Mouse (Mus musculus) heart, embryonic 11.5 days (tissue): ENCODE measurements around the gene Dock9. TPM values are rescaled to one million over a fixed set of nuclear protein-coding genes. Genes with fewer than 3 reads are reported as not detected.
"Not testable (repeated sequence)": the region's sequence is repeated elsewhere in the genome, so short reads cannot be mapped to it uniquely, and the experiment has no call there.

Source experiments
- ATAC-seq: fragments of 200-750 bp; cut with Nextera tagmentation; replicated peaks from 2 replicates; pipeline ENCODE4 v1.8.0; 2017; ENCODE audit warnings: moderate library complexity; ENCODE audit not compliant: insufficient number of reproducible peaks, low FRiP score, low TSS enrichment
- H3K27ac ChIP-seq: fragments of 300-500 bp; sonication (generic); 2 replicates; pipeline ENCODE4 v1.5.1; 2014; ENCODE audit warnings: mild to moderate bottlenecking, low read depth, low read length
- H3K27me3 ChIP-seq: fragments of 300-500 bp; sonication (generic); 2 replicates; pipeline ENCODE4 v1.6.1; 2014; ENCODE audit warnings: mild to moderate bottlenecking, low read length, mixed read lengths; ENCODE audit not compliant: control insufficient read depth, insufficient read depth
- H3K36me3 ChIP-seq: fragments of 300-500 bp; sonication (generic); 2 replicates; pipeline ENCODE4 v1.6.1; 2014; ENCODE audit warnings: mild to moderate bottlenecking, low read length, moderate library complexity, mixed read lengths; ENCODE audit not compliant: control insufficient read depth, insufficient read depth
- H3K4me1 ChIP-seq: fragments of 300-500 bp; sonication (generic); 2 replicates; pipeline ENCODE4 v1.6.1; 2014; ENCODE audit warnings: low read length; ENCODE audit not compliant: control insufficient read depth, insufficient read depth
- H3K4me2 ChIP-seq: fragments of 300-500 bp; sonication (generic); 2 replicates; pipeline ENCODE4 v1.6.1; 2014; ENCODE audit warnings: mild to moderate bottlenecking, moderate library complexity
- H3K4me3 ChIP-seq: fragments of 300-500 bp; sonication (generic); 2 replicates; pipeline ENCODE4 v1.5.1; 2014; ENCODE audit warnings: low read depth, low read length
- H3K9ac ChIP-seq: fragments of 300-500 bp; sonication (generic); 2 replicates; pipeline ENCODE4 v1.6.1; 2014; ENCODE audit warnings: mild to moderate bottlenecking, low read depth, low read length, moderate library complexity
- H3K9me3 ChIP-seq: fragments of 300-500 bp; sonication (generic); replicated peaks from 2 replicates; pipeline ENCODE4 v1.6.1; 2016; ENCODE audit warnings: low read length; ENCODE audit not compliant: control insufficient read depth
- WGBS: fragments of 180-500 bp; shearing (Covaris S2); extraction: QIAGEN DNeasy Blood & Tissue Kit; methylation state at CpG from one replicate; pipeline ENCODE4 v1.1.7; 2014; ENCODE audit not compliant: insufficient replicate concordance; 5-methylcytosine and 5-hydroxymethylcytosine counted together
- polyA plus RNA-seq: library from polyadenylated mRNA; unstranded; fragments of >200 nt; fragmentation: Nextera tagmentation; extraction: Ambion mirVana; gene quantifications from 2 replicates; pipeline ENCODE4 v1.2.1, GENCODE M21; 2014

Dock9 gene
- polyA plus RNA-seq, 1 experiment from 2014 or later: 6.7 TPM

DNA sequence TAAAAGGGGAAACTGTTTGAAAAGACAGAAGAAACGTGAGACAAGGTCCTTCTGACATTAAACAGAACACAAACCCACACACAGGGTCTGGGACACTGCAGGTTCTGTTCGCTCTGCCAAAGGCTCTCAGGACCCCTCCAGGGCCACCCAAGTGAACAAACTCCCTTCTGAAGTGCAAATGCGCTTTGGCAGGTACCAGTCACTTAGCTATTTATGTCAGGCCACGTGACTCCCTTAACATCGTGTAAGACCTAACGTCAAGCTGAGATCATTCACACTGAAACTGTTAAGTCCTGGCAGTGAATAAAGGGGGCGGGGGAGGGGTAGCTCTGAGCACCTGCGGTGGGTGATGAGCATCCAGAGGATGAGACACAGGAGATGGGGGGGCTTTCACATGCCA, 74.9 kb downstream of the Dock9 start:
- Histone ChIP-seq H3K4me3 (no peak overlapping the region), H3K36me3 (no peaks in the 10 kb centered on the region), H3K9me3 (no peaks in the 10 kb centered on the region), H3K4me1 (peaks cover 10% of the 10 kb centered on the region), H3K27me3 (no peaks in the 10 kb centered on the region), H3K9ac (0 out of 2 replicates have a peak overlapping the region, but pooled peaks have one; percentile 29), H3K4me2 (peak overlapping the region; percentile 22; the same call in 1 of the 2 replicates), H3K27ac (no peak overlapping the region)
- WGBS: 12% methylated on average over 8 of the region's 8 CpGs
- ATAC-seq: no peak

DNA sequence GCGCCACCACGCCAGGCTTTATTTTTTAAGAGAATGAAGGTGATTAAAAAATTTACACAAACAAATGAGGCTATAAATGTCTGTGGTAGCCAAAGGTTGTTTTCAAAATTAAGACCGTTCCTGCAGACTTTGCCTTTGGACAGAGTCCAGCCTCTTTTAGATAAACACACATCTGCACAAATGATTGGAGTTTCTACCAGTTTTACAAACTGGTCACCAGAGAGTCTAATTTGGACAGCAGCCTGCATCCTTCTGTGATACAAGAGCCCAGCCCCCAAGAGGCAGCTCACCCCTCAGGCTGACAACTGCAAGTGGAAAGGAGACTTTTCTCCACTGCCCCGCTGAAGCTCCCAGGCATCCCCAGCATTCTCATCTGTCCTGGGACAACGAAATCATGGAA, 76.2 kb downstream of the Dock9 start:
- Histone ChIP-seq H3K27me3 (no peaks in the 10 kb centered on the region), H3K27ac (no peak overlapping the region), H3K4me2 (no peak overlapping the region), H3K36me3 (no peaks in the 10 kb centered on the region), H3K4me3 (no peak overlapping the region), H3K4me1 (peaks cover 10% of the 10 kb centered on the region), H3K9me3 (no peaks in the 10 kb centered on the region), H3K9ac (no peak overlapping the region)
- WGBS: 83% methylated on average over 5 of the region's 5 CpGs
- ATAC-seq: no peak

DNA sequence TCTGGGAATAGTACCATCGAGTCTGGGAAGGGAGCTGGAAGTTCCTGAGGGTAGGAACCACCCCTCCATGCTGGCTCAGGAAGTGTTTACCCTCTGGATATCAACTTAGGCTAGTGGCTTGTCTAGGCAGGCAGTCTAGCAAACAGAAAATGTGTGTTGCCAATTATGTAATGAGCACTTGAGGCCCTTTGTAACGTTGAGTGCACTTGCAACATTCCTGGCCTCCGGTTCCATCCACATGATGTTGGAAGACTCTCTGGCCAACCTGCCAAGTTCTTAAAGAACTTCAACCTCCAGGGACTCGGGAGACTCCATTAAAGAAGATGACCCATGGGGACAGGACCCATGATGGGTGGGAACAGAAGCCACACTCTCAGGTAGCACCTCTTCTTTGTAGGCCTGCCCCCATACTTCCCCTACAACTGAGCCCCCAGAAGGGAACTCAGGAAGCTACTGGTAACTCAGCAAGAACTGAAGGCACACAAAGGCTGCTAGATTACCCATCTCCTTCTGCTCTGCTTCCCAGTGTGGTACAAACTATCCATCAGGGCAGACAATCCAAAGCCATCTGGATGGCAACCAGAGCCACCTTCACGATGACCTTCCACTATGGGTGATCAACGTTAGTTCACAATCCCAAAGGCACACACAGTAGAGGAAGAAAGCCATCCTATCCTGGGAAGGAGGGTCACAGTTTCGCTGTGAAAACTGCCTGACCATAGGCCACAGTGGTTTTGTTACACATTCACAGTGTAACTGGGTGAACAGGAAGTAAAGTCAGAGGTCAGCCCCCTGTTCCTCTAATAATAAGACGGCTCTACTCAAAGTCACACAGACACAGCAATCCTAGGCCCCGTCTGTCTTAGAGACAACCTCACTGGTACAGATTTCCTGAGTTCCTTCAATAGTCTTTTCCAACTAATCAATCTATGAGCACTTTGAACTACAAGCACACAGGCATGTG, 77.7 kb downstream of the Dock9 start:
- Histone ChIP-seq H3K4me3 (no peak overlapping the region), H3K4me1 (peaks cover 10% of the 10 kb centered on the region), H3K27me3 (no peaks in the 10 kb centered on the region), H3K4me2 (no peak overlapping the region), H3K9me3 (no peaks in the 10 kb centered on the region), H3K9ac (no peak overlapping the region), H3K27ac (no peak overlapping the region), H3K36me3 (no peaks in the 10 kb centered on the region)
- 71% methylated on average over 9 of the region's 9 CpGs for WGBS
- ATAC-seq: no peak

DNA sequence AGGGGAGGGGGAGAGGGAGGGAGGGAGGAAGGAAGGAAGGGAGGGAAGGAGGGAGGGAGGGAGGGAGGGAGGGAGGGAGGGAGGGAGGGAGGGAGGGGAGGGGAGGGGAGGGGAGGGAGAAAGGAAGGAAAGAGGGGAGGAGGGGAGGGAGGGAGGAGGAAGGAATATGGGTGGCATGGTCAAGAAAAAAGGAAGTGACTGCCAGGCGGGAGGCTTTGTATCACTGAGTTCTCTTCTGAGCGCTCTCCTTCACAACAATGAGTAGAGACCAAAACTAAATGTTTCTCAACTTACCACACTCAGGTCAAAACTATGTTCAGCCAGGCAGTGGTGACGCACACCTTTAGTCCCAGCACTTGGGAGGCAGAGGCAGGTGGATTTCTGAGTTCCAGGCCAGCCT, 82.8 kb downstream of the Dock9 start:
- 86% methylated on average over 3 of the region's 3 CpGs for WGBS
- peaks cover 25% of the 10 kb centered on the region for H3K4me1 ChIP-seq
- not testable (repeated sequence) for ATAC-seq, H3K27me3 ChIP-seq, H3K9ac ChIP-seq, H3K36me3 ChIP-seq, H3K9me3 ChIP-seq, H3K27ac ChIP-seq, H3K4me3 ChIP-seq, H3K4me2 ChIP-seq

DNA sequence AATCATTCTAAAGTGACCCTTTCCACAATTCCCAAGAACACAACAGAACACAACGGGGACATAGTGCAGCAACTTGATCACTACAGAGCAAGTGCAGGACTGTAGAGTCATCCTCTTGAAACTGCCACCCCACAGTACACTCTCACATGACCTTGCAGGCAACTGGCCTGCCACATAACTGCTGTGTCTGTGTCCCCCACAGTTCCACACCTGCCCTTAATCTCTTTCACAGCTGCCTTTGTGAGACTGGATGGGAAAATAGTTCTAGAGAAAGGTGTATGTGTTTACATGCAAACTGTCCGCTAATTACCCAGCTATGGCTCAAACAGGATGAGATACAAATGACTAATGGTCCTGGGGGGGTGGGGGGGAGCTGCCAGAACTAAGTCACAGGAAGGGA, 83.4 kb downstream of the Dock9 start:
- H3K27me3 ChIP-seq: no peaks in the 10 kb centered on the region
- no peak overlapping the region for H3K9ac ChIP-seq
- peaks cover 25% of the 10 kb centered on the region for H3K4me1 ChIP-seq
- WGBS: 45% methylated on average over 2 of the region's 2 CpGs
- H3K36me3 ChIP-seq: no peaks in the 10 kb centered on the region
- H3K27ac ChIP-seq: no peak overlapping the region
- ATAC-seq: no peak
- H3K4me3 ChIP-seq: no peak overlapping the region
- no peaks in the 10 kb centered on the region for H3K9me3 ChIP-seq
- no peak overlapping the region for H3K4me2 ChIP-seq

DNA sequence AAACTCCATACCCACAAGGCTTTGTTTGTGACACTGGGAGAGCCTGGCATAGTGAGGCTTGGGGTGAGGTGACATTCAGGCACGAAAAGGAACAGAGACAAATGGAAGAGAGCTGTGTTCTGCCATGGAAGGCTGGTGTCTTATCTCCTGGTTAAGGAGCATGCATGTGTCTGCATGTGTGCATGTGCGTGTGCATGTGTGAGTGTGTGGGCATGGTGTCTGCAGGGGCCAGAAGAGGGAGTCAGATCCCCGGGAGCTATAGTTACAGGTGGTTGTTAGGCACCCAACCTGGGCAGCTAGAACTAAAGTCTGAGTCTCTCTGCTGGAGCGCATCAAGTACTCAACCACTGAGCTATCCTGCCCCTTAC, 83.8 kb downstream of the Dock9 start:
- H3K27ac ChIP-seq: peak overlapping the region; percentile 36
- H3K4me2 ChIP-seq: peak overlapping the region; percentile 9; the same call in 1 of the 2 replicates
- WGBS: 41% methylated on average over 4 of the region's 4 CpGs
- H3K4me1 ChIP-seq: peaks cover 25% of the 10 kb centered on the region
- H3K4me3 ChIP-seq: no peak overlapping the region
- H3K27me3 ChIP-seq: no peaks in the 10 kb centered on the region
- no peak for ATAC-seq
- H3K36me3 ChIP-seq: no peaks in the 10 kb centered on the region
- H3K9ac ChIP-seq: no peak overlapping the region
- no peaks in the 10 kb centered on the region for H3K9me3 ChIP-seq

DNA sequence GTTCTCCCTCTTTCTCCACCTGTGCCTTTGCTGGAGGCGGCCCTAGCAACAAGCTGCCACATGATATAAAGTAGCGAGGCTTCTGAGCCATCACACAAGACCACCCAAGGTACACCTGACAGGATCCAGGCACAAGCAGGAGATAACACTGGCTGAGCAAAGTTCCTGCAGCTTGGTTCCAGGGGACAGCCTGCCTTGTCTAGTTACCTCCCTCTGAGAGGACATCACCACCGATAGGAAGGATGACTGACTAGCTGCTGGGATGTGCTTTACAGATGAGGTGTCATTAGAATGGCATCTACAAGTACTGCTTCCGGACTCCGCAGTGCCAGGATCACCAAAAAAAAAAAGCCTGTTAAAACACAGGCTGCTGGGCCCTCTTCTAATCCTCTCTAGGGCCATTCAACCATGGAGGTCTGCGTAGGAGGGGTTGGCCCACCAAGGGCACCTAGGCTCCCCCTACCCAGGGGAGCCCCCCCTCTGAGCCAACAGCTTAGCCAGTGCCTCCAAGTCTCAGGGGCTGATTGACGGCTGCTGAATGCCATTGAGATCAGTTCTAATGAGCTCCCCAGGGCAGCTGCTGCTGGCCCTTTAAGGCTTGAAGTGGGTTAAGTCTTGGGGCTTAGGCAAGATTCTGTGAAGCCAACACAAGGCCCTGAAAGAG, 84.3 kb downstream of the Dock9 start:
- H3K4me2 ChIP-seq: peak overlapping the region; percentile 9; the same call in 1 of the 2 replicates
- H3K27ac ChIP-seq: peak overlapping the region; percentile 36
- H3K36me3 ChIP-seq: no peaks in the 10 kb centered on the region
- no peaks in the 10 kb centered on the region for H3K27me3 ChIP-seq
- no peak for ATAC-seq
- H3K9ac ChIP-seq: no peak overlapping the region
- H3K4me1 ChIP-seq: peaks cover 25% of the 10 kb centered on the region
- WGBS: 9% methylated on average over 7 of the region's 7 CpGs
- no peak overlapping the region for H3K4me3 ChIP-seq
- no peaks in the 10 kb centered on the region for H3K9me3 ChIP-seq

DNA sequence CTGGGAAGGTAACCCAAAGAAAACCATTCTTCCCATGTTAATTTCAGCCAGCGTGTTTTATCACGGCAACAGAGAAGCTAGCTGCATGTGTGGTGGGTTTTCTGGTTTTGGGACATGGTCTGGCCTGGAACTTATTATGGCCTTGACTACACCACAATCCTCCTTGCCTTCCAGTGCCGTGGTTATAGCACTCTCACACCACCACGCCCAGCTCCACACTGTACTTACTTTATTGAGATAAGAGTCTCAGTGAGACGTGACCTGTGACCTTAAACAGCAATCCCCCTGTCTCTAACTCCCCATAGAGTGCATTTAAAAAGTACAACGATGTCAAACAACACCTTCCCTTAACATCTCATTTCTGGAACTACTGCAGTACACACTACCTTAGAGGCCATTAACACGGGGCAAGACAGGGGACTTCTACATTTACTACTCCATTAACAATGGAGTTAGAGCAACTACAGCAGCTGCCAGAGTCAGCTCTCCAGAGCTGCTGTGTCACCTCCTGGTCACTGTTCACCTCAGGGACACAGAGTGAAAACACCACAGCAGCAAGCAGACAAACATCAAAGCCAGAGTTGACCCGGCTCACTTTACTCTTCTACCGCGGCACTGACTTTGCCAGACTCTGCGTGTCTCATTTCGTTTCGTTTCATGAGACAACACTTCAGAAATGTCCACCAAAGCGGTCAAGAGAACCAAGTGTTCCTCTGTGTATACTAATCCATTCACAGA, 86.4 kb downstream of the Dock9 start:
- Histone ChIP-seq H3K36me3 (no peaks in the 10 kb centered on the region), H3K4me1 (peaks cover 25% of the 10 kb centered on the region), H3K9ac (no peak overlapping the region), H3K27ac (no peak overlapping the region), H3K4me2 (no peak overlapping the region), H3K27me3 (no peaks in the 10 kb centered on the region), H3K9me3 (no peaks in the 10 kb centered on the region), H3K4me3 (no peak overlapping the region)
- WGBS: 34% methylated on average over 14 of the region's 14 CpGs
- ATAC-seq: no peak
